Mouse (Mus musculus): ENCODE measurements around the gene Fancm. TPM values are rescaled to one million over a fixed set of nuclear protein-coding genes. Genes with fewer than 3 reads are reported as not detected.
A peak's percentile ranks its signal among the peaks of the same experiment; 100 is the strongest.
"Not testable (repeated sequence)": the region's sequence is repeated elsewhere in the genome, so short reads cannot be mapped to it uniquely, and the experiment has no call there.

The Fancm gene
- polyA plus RNA-seq, 1 experiment from 2014 or later: 10.4 TPM

DNA sequence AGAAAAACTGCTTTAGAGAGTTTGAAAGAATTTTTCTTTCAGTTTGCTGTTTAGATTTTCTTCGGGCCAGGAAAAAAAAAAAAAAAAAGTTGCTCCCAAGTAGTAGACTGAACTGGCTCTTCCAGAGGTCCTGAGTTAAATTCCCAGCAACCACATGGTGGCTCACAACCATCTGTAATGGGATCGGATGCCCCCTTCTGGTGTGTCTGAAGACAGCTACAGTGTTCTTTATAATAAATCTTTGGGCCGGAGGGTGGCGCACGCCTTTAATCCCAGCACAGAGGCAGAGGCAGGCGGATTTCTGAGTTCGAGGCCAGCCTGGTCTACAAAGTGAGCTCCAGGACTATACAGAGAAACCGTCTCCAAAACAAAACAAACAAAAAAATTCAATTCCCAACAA is 97.6 kb downstream of the Fancm start:
- not testable (repeated sequence) for H3K36me3 ChIP-seq; DNase-seq (ENCODE audit: low spot score); H3K9me3 ChIP-seq; H3K27me3 ChIP-seq (ENCODE audit: insufficient read depth, poor library complexity, severe bottlenecking)
- Histone ChIP-seq H3K4me3 (peak overlapping the region; percentile 70), H3K27ac (peak overlapping the region; percentile 85), H3K4me1 (peaks cover 12% of the 10 kb centered on the region)
- 27% methylated on average over 8 of the region's 8 CpGs for WGBS

DNA sequence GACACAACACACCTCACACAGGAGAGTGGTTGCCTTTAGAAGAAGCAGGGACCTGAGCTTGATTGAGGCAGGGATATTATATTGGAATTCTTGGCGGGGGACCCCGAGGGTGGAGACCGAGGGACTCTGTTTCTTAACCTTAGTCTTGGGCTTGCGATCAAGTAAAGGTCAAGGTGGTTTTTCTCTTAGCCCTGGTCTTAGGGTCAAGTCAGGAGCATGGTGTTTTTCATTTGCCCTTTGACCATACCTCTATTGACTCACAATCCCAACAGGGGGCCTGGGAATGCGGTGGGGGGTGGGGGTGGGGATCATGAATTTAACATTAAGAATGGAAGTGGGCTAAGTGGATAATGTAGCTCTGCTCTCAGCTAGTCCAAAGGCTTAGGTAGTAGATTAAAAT is 98.3 kb downstream of the Fancm start:
- Histone ChIP-seq H3K4me1 (peaks cover 12% of the 10 kb centered on the region), H3K9me3 (no peaks in the 10 kb centered on the region), H3K27me3 (ENCODE audit: insufficient read depth, poor library complexity, severe bottlenecking) (no peaks in the 10 kb centered on the region), H3K36me3 (no peaks in the 10 kb centered on the region), H3K27ac (no peak overlapping the region), H3K4me3 (no peak overlapping the region; the same call in 1 of the 2 replicates)
- no peak for DNase-seq (ENCODE audit: low spot score)
- WGBS: 91% methylated on average over 5 of the region's 5 CpGs

Other genes with a start within 250 kb of the Fancm start
- 1.4 and 2.4 TPM in 2 replicates for gene Gm527, start 157.7 kb upstream of the Fancm start, polyA plus RNA-seq (2016; fragmentation: Nextera tagmentation; extraction: Ambion mirVana)
- 7.1 and 9.6 TPM in 2 replicates for gene Klhl28, start 110.1 kb upstream of the Fancm start, polyA plus RNA-seq (2016; fragmentation: Nextera tagmentation; extraction: Ambion mirVana)
- 21.9 and 22.8 TPM in 2 replicates for gene Togaram1, start 109.8 kb upstream of the Fancm start, polyA plus RNA-seq (2016; fragmentation: Nextera tagmentation; extraction: Ambion mirVana)
- gene Prpf39, start 39.3 kb upstream of the Fancm start, polyA plus RNA-seq (2016; fragmentation: Nextera tagmentation; extraction: Ambion mirVana): 40.4 and 46.2 TPM in 2 replicates
- gene Fkbp3, start 1.6 kb upstream of the Fancm start, polyA plus RNA-seq (2016; fragmentation: Nextera tagmentation; extraction: Ambion mirVana): 541 and 623 TPM in 2 replicates
- gene Mis18bp1, start 97.0 kb downstream of the Fancm start, polyA plus RNA-seq (2016; fragmentation: Nextera tagmentation; extraction: Ambion mirVana): 41.2 and 48.9 TPM in 2 replicates
- gene Wdr20rt, start 149.9 kb downstream of the Fancm start, polyA plus RNA-seq (2016; fragmentation: Nextera tagmentation; extraction: Ambion mirVana): not detected in 2 replicates